Mouse (Mus musculus): ENCODE measurements around the gene Nat8l. TPM values are rescaled to one million over a fixed set of nuclear protein-coding genes. Genes with fewer than 3 reads are reported as not detected.
A peak's percentile ranks its signal among the peaks of the same experiment; 100 is the strongest.

Gene Nat8l
- polyA plus RNA-seq, 1 experiment from 2014 or later: 0.32 TPM

- H3K9ac ChIP-seq: no peak overlapping the region
- peaks cover 54% of the 10 kb centered on the region for H3K27me3 ChIP-seq (replicated peaks)
- no peak overlapping the region for H3K27ac ChIP-seq
- H3K4me2 ChIP-seq: peak overlapping the region; percentile 99
- H3K36me3 ChIP-seq: no peaks in the 10 kb centered on the region
- H3K4me1 ChIP-seq: peaks cover 21% of the 10 kb centered on the region
- H3K4me3 ChIP-seq (replicated peaks): peak overlapping the region; percentile 62
- no peaks in the 10 kb centered on the region for H3K9me3 ChIP-seq
- ATAC-seq (ENCODE audit: insufficient read depth, low FRiP score, low read depth): no peak
- WGBS: 34% methylated on average over 28 of the region's 28 CpGs
Measured at GRCm38 (mm10) chr5:33994671-33995625, 836 bp upstream of the Nat8l start.

DNA sequence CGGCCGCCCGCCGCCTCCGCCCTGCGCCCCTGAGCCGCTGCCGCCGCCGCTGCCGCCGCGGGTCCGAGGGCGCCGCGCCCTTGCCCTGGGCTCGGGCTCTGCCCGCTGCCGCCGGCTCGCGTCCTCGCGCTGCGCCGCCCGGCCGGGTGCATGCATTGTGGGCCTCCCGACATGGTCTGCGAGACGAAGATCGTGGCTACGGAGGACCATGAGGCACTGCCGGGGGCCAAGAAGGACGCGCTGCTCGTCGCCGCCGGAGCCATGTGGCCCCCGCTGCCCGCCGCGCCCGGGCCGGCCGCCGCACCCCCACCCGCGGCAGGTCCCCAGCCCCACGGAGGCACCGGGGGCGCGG, 886 bp downstream of the Nat8l start:
- Histone ChIP-seq H3K27me3 (replicated peaks) (peaks cover 54% of the 10 kb centered on the region), H3K27ac (no peak overlapping the region), H3K36me3 (no peaks in the 10 kb centered on the region), H3K9me3 (no peaks in the 10 kb centered on the region), H3K4me2 (peak overlapping the region; percentile 99), H3K9ac (peak overlapping the region; percentile 16; the same call in 1 of the 2 replicates), H3K4me3 (replicated peaks) (peak overlapping the region; percentile 62), H3K4me1 (peaks cover 21% of the 10 kb centered on the region)
- 2% methylated on average over 52 of the region's 55 CpGs for WGBS
- 0 out of 2 replicates have a peak, but pooled peaks have one; percentile 17 for ATAC-seq (ENCODE audit: insufficient read depth, low FRiP score, low read depth)

DNA sequence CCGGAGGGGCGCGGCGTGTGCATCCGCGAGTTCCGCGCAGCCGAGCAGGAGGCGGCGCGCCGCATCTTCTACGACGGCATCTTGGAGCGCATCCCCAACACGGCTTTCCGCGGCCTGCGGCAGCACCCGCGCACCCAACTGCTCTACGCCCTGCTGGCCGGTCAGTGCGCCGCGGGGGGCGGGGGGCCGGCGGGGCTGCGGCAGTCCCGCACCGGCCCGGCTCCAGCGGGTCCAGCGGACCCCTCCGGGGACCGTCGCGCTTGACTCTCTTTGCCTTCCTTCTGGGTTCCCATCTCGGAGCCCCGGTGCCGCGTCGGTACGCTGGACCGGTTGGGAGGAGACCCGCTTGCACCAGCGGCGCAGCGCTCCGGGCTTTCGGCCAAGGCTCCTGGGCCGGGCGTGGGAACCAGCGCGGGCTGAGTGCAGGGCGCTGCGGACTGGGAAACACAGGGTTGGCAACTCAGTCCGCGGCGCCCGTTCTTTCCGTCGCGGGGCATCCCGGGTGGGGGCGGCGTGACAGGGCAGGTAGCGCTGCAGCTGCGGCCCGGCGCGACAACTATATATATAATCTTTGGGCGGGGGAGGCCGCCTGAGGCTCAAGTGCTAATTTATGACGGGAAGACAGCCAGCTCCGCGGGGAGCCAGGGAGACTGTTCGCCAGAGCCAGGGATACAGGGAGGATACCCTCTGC, 1.4 kb downstream of the Nat8l start:
- H3K9me3 ChIP-seq: no peaks in the 10 kb centered on the region
- H3K4me2 ChIP-seq: peak overlapping the region; percentile 99
- no peak for ATAC-seq (ENCODE audit: insufficient read depth, low FRiP score, low read depth)
- no peak overlapping the region for H3K27ac ChIP-seq
- under 1% methylated on average over 57 of the region's 80 CpGs for WGBS
- peaks cover 54% of the 10 kb centered on the region for H3K27me3 ChIP-seq (replicated peaks)
- H3K9ac ChIP-seq: peak overlapping the region; percentile 16; the same call in 1 of the 2 replicates
- H3K36me3 ChIP-seq: no peaks in the 10 kb centered on the region
- H3K4me1 ChIP-seq: peaks cover 21% of the 10 kb centered on the region
- peak overlapping the region; percentile 62 for H3K4me3 ChIP-seq (replicated peaks)

GRCm38 (mm10) chr5:33997829-33998504, 2.2 kb downstream of the Nat8l start:
- peaks cover 54% of the 10 kb centered on the region for H3K27me3 ChIP-seq (replicated peaks)
- no peaks in the 10 kb centered on the region for H3K36me3 ChIP-seq
- H3K4me2 ChIP-seq: peak overlapping the region; percentile 99
- H3K27ac ChIP-seq: no peak overlapping the region
- 72% methylated on average over 20 of the region's 20 CpGs for WGBS
- H3K9me3 ChIP-seq: no peaks in the 10 kb centered on the region
- peak overlapping the region; percentile 62 for H3K4me3 ChIP-seq (replicated peaks)
- H3K4me1 ChIP-seq: peaks cover 21% of the 10 kb centered on the region
- ATAC-seq (ENCODE audit: insufficient read depth, low FRiP score, low read depth): no peak
- no peak overlapping the region for H3K9ac ChIP-seq

- no peaks in the 10 kb centered on the region for H3K9me3 ChIP-seq
- no peak overlapping the region for H3K4me2 ChIP-seq
- H3K27me3 ChIP-seq (replicated peaks): peaks cover 54% of the 10 kb centered on the region
- H3K9ac ChIP-seq: no peak overlapping the region
- 77% methylated on average over 3 of the region's 3 CpGs for WGBS
- H3K4me3 ChIP-seq (replicated peaks): no peak overlapping the region
- H3K27ac ChIP-seq: no peak overlapping the region
- peaks cover 21% of the 10 kb centered on the region for H3K4me1 ChIP-seq
- ATAC-seq (ENCODE audit: insufficient read depth, low FRiP score, low read depth): no peak
- no peaks in the 10 kb centered on the region for H3K36me3 ChIP-seq
Measured at GRCm38 (mm10) chr5:33998505-33998877, 2.7 kb downstream of the Nat8l start.

DNA sequence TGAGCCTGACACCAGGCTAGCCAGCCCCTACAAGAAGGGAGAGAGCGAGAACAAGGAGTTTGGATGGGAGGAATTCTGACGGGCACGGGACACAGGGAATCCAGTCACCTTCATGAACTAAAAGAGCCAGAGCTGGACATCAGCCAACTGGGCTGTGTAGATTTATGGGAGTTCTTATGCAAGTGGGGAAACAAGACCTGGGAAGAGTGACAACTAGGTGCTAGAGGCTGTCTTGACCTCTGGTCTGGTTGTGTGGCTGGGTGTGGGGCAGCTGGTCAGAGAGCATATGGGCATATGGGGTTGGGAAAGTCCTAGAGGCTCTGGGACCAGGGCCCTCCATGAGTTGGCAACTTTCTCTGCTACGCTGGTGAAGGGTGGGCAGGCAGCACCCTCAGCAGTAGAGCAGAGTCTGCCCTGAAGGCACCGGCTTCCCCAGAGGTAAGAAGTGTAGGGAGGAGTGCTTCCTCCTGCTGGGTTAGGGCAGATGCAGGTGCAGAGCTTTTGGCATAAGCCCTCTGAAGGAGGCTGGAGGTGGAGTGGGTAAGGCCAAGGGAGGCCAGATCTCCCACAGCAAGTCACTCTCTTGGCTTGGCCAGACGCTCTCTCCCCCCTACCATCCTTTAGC, 3.8 kb downstream of the Nat8l start:
- no peak overlapping the region for H3K4me2 ChIP-seq
- ATAC-seq (ENCODE audit: insufficient read depth, low FRiP score, low read depth): no peak
- H3K9me3 ChIP-seq: no peaks in the 10 kb centered on the region
- H3K36me3 ChIP-seq: no peaks in the 10 kb centered on the region
- peaks cover 21% of the 10 kb centered on the region for H3K4me1 ChIP-seq
- peaks cover 49% of the 10 kb centered on the region for H3K27me3 ChIP-seq (replicated peaks)
- WGBS: 80% methylated on average over 6 of the region's 6 CpGs
- no peak overlapping the region for H3K4me3 ChIP-seq (replicated peaks)
- H3K27ac ChIP-seq: no peak overlapping the region
- H3K9ac ChIP-seq: no peak overlapping the region

DNA sequence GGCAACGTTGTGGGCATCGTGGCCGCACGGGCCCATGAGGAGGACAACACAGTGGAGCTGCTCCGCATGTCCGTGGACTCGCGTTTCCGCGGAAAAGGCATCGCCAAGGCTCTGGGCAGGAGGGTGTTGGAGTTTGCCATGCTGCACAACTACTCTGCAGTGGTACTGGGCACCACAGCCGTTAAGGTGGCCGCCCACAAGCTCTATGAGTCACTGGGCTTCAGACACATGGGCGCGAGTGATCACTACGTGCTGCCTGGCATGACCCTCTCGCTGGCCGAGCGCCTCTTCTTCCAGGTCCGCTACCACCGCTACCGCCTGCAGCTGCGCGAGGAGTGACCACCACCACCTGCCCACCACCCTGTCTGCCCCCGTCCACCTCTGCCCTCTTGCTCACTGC, 5.0 kb downstream of the Nat8l start:
- Histone ChIP-seq H3K27me3 (replicated peaks) (peaks cover 37% of the 10 kb centered on the region), H3K4me2 (no peak overlapping the region), H3K36me3 (no peaks in the 10 kb centered on the region), H3K4me3 (replicated peaks) (no peak overlapping the region), H3K9ac (no peak overlapping the region), H3K27ac (no peak overlapping the region), H3K4me1 (peaks cover 14% of the 10 kb centered on the region), H3K9me3 (no peaks in the 10 kb centered on the region)
- 94% methylated on average over 25 of the region's 25 CpGs for WGBS
- no peak for ATAC-seq (ENCODE audit: insufficient read depth, low FRiP score, low read depth)

- H3K27ac ChIP-seq: no peak overlapping the region
- 82% methylated on average over 1 of the region's 1 CpGs for WGBS
- H3K9me3 ChIP-seq: no peaks in the 10 kb centered on the region
- no peak; the same call in 1 of the 2 replicates for ATAC-seq (ENCODE audit: insufficient read depth, low FRiP score, low read depth)
- H3K4me1 ChIP-seq: peaks cover 11% of the 10 kb centered on the region
- H3K27me3 ChIP-seq (replicated peaks): peaks cover 31% of the 10 kb centered on the region
- no peak overlapping the region for H3K4me2 ChIP-seq
- no peak overlapping the region for H3K4me3 ChIP-seq (replicated peaks)
- H3K9ac ChIP-seq: no peak overlapping the region
- H3K36me3 ChIP-seq: no peaks in the 10 kb centered on the region
Measured at GRCm38 (mm10) chr5:34001401-34001800, 5.6 kb downstream of the Nat8l start.

- no peaks in the 10 kb centered on the region for H3K9me3 ChIP-seq
Measured at GRCm38 (mm10) chr5:34002636-34003035, 6.9 kb downstream of the Nat8l start.

DNA sequence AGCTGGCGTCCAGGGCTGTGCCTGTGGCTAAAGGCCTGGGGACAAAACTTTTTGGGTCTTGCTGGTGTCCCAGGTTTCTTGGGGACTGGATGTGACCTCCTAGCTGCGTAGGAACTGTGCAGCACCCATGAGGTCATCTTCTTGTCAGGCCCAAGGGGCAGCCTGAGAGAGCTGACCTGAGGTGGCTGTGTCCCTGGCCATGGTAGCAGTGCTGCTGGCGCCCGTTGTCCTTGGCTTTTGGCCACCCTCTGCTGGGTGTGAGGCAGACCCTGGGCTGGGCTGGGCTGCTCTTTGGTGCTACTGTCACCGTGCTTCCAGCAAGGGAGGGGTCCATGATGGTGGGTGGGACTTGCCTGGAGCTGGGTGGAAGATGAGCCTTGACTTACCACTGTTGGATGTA, 8.8 kb downstream of the Nat8l start:
- no peak overlapping the region for H3K4me2 ChIP-seq
- no peaks in the 10 kb centered on the region for H3K9me3 ChIP-seq
- no peak overlapping the region for H3K9ac ChIP-seq
- H3K4me1 ChIP-seq: no peaks in the 10 kb centered on the region
- no peaks in the 10 kb centered on the region for H3K27me3 ChIP-seq (replicated peaks)
- H3K4me3 ChIP-seq (replicated peaks): no peak overlapping the region
- no peak for ATAC-seq (ENCODE audit: insufficient read depth, low FRiP score, low read depth)
- H3K36me3 ChIP-seq: no peaks in the 10 kb centered on the region
- H3K27ac ChIP-seq: no peak overlapping the region
- 79% methylated on average over 5 of the region's 5 CpGs for WGBS

More at GRCm38 (mm10) chr5:34002636-34003035, 6.9 kb downstream of the Nat8l start:
- Histone ChIP-seq H3K36me3 (no peaks in the 10 kb centered on the region), H3K4me2 (no peak overlapping the region), H3K27me3 (replicated peaks) (peaks cover 18% of the 10 kb centered on the region), H3K4me3 (replicated peaks) (no peak overlapping the region), H3K9ac (no peak overlapping the region), H3K4me1 (no peaks in the 10 kb centered on the region), H3K27ac (no peak overlapping the region)
- 76% methylated on average over 4 of the region's 4 CpGs for WGBS
- ATAC-seq (ENCODE audit: insufficient read depth, low FRiP score, low read depth): no peak

DNA sequence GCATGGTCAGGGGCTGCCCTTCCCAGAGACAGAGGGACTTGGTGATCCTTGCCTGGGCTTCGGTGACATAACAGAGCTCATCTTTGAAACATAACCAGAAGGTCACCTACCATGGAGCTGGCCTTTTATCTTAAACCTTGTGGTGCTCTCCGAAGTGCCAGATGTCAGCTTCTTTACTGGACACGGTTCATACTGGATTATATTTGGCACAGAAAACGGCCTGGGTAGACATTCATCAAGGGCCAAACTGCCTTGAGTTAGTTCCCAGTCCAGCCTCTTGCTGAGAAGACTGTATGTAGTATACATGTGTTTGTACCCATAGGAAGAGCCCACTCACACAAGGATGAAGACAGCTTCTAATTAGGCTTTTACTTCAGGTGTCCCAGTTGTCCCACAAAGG, 11.0 kb downstream of the Nat8l start:
- WGBS: 75% methylated on average over 4 of the region's 4 CpGs
- no peaks in the 10 kb centered on the region for H3K36me3 ChIP-seq
- H3K27ac ChIP-seq: no peak overlapping the region

More for the DNA sequence above, 11.0 kb downstream of the Nat8l start:
- no peak overlapping the region for H3K4me2 ChIP-seq
- H3K9me3 ChIP-seq: no peaks in the 10 kb centered on the region
- ATAC-seq (ENCODE audit: insufficient read depth, low FRiP score, low read depth): no peak
- no peak overlapping the region for H3K9ac ChIP-seq
- no peaks in the 10 kb centered on the region for H3K27me3 ChIP-seq (replicated peaks)
- no peak overlapping the region for H3K4me3 ChIP-seq (replicated peaks)
- no peaks in the 10 kb centered on the region for H3K4me1 ChIP-seq

All from stomach, embryonic 15.5 days (tissue).